Mouse (Mus musculus) lung, postnatal 10 days (tissue): ENCODE results near the gene Cnnm4.

Experiments used
- DNase-seq: peaks from one replicate; pipeline ENCODE4 v3.0.0; 2021

Cnnm4 gene

GRCm38 (mm10) chr1:36545845-36546600 is 74.6 kb downstream of the Cnnm4 start:
- peak; percentile 54 for DNase-seq

DNA sequence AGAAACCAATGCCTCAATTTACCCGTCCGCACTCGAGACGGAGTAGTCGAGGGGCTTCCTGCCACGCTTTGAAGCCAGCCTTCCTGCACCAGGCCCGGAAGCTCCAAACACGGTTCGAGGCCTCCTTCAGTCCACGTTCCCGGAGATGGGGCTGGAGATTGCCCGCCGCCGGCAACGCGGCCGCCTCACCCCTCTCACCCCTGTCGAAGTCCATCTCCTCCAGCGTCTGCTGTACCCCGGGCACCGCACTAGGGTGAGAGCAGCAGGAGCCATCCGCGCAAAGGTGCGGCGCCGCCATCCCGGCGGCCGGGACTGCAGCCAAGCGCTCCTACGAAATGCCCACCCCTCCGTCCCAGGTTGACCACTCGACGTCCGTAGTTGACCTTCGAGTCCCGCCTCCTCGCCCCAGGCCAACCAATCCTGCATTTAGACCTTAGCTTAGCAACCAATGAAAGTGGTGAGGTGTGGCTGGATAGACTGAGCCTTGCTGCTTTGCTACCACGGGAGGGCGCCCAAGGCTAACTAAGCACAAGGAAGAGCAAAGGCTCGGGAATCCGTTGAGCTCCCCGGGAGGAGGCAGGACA is 75.6 kb downstream of the Cnnm4 start, which contains the start of gene Ankrd39:
Gene Ankrd39, minus strand, starts transcription at position 558 of the 584 bp plus-strand sequence.
- peak; percentile 99 for DNase-seq

DNA sequence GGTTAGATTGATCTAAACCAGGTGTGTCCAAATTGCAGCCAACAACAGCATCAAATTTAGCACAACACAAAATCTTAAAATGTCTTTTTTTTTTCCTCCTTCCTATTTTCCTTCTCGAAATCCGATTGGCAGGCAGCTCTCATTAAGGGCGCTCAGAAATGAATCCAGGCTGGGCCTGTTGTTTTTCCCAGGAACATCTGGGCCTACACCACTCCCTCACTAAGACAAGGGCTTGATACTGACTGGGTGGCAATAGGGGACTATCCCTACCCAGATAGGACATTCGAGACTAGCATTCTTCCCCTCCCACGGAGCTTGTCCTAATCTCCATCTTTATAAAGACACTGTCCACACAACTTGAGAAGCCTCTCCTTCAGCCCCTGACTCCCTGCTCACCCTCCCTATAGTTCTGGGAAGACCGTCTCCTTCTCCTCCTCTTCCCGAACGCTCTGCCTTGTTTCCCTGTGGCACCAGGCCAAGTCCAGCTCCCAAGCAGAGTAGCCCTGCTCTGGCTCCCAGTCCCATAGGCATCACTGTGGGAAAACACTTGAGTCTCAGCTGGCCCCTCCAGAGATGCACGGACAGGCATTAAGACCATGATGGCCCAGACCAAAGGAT is 76.7 kb downstream of the Cnnm4 start:
- peak; percentile 83 for DNase-seq

DNA sequence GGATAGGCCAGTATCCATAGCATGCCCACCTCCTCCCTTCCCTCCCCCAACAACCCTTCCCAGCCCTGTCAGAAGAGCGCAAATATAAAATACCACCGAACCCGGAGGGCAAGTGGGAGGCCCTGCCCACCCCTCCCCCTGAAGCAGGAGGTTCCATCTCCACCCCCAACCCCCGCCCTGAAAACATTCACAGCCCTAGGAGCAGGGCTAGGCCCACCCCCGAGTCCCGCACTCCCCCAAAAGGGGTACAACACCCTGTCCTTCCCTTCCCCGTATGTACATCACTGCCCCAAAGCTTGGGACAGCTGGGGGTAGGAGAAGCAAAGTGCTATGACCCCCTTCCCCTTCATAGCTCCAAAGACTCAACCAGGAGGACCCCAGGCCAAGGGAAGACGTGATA is 77.4 kb downstream of the Cnnm4 start:
- DNase-seq: no peak

DNA sequence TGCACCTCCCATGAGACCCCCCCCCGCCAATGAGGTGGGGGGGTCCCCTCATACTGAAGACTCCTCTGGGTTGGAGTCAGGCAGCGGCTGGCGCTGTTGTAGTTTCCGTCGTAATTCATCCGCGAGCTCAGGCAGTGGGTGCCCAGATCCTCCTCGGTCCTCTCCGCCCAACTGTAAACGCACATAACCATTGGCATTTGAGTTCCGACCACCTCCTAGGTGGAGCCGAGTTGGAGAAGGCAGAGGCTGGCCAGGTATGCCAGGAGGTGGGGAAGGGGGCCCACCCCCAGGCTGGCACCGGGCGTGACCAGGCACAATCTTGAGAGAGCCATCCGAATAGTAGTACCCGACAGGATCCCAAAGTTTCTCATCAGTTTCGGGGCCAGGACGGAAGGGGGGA is 78.1 kb downstream of the Cnnm4 start:
- no peak for DNase-seq

- DNase-seq: no peak
Observed at GRCm38 (mm10) chr1:36550075-36550863, 78.8 kb downstream of the Cnnm4 start.

- DNase-seq: no peak
Observed at GRCm38 (mm10) chr1:36551904-36552303, 80.5 kb downstream of the Cnnm4 start.

DNA sequence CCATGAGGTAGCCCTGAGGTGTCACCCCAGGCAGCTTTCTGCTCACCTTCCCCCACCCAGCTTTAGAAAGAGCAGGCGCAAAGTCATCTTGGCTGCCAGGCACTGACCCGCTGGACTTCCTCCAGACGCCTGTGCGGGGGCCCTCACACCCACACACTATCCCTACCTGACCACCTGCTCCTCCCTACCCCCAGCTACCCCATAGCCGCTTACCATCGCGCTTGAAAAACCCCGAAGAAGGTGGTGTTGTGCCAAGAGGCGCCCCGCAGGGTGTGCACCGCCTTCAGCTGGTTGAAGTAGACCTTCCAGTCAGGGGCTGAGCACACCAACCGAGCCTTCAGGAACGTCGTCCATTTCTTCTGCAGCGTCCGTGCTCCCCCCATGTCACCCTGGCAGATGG is 81.1 kb downstream of the Cnnm4 start:
- no peak for DNase-seq

DNA sequence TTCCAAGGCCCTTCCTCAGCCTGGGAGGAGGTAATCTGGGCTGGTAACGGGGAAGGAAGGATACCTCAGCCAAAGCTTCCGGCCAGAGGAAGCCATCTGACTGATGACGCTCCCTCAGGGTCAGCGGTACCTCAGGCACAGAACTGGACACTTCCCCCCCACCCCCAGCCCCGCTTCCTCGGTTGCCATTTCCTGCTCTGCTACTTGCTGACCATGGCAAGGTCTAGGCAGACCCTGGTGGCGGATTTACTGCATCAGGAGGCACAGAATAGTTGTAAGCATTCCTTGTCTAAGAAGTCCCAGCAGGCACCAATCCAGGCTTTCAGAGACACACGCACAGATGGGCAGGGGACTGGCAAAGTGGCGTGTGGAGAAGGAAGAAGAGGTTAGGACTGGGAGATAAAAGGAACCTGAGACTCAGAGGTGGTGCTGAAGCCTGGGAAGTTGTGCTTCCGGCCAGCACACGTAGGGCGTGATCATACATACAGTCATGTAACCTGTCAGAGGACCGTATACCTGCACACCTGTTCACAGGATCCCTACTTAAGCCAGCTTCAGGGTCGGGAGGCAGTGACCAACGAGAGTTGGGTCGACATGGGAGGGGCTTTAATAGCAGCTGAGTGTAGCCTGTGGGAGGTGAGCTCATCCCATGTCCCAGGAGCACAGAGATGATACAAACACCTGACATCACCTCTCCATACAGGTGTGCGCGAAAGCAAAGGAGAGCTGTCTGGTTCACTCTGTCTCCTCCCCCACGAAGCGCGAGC is 83.4 kb downstream of the Cnnm4 start:
- DNase-seq: peak; percentile 38

DNA sequence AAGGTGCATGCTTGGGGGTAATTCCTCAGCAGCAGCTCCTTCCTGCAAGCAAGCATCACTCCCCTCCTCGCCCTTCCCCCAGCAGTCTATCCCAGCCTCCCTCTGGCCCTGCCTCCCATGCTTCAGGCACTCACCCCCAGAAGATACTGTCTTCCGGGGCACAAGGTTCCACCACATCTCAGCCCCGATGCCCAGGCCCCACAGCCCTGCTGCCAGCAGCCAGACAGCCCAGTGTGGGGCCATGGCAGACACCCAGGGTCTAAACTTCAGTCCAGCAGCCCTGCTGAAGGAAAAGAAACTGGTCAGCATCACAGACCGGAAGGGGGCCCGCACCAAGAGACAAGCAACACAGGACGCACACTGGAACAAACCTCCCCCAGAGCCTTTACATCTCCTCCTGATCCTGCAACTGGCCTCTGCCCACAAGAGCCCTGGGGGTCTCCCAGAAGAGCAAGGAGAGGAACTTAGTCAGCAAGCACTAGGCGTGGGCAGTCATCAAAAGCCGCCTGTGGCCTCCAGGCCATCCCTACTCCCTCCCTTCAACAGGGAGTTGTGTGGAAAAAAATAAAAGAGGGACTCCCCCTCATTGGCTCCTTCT is 84.5 kb downstream of the Cnnm4 start:
- peak; percentile 60 for DNase-seq

DNA sequence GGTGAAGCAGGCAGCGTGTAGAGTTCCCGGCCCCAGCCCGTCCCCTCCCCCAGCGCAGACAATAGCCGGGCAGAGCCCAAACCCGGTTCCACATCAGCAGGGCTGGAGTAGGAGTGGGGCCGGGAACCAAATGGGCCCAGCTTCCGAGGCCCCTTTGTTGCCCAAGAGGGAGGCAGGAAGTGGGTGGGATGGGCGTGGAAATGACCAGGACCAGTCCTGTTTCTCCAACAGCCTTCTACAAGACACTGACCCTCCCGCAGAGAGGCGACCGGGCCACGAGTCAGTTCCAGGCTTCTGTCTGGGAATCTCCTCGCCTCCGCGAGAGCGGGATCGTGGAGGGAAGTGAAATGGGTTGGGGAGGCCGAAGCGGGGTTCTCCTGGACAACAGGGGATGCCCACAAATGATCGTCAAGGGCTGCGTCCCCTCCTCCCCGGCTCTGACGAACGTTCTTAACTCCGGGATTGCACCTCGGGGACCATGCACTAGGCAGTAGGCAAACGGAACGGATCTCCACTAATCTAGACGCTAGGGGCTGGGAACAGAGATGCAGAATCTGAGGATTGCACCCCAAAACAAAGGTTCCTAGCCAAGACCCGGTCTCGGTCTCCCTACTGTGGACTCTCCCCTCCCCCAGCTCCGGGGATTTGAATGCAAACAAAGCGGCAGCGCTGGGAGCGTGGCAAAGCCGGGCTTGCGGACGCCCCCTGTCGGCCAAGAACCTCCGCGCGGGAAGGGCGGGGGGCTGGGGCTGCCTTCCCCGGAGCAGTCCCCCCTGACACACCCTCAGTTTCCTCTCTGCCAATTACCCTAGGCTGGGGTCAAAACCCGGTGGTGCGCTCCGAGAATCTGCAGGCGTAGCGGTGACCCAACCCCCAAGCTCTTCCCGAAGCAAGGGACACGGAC is 85.4 kb downstream of the Cnnm4 start:
- DNase-seq: peak; percentile 97

DNA sequence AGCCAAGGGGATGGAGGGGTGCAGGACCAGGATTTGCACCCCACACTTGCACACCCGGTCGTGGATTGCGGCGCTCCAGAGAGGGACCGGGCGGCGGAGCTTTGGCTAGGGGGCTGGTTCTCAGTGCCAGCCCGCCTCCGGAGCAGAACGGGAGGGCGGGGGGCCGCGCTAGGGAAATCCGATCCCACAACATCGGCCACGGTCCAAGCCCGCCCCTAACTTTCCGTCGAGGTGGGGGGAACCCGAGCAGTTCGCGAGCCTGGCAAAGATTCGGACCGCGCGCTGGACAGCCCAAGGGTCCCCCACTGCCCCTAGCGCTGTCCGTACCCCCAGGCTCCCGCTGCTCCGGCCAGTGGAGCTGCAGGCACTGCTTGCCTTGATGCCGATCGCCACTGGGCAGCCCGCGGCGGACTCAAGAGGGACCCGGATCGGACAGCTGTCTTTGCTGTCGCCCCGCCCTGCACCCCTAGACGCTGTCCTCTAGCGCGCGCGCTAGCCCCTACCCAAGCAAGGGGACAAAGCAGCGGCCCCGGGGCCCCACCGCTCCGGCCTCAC is 86.1 kb downstream of the Cnnm4 start:
- peak; percentile 96 for DNase-seq
